Mouse (Mus musculus): ENCODE measurements around the gene Gabbr2. TPM values are rescaled to one million over a fixed set of nuclear protein-coding genes. Genes with fewer than 3 reads are reported as not detected.
A peak's percentile ranks its signal among the peaks of the same experiment; 100 is the strongest.

The Gabbr2 gene
- total RNA-seq, 2 experiments from 2014 or later, result 1.6 to 1.7 TPM

DNA sequence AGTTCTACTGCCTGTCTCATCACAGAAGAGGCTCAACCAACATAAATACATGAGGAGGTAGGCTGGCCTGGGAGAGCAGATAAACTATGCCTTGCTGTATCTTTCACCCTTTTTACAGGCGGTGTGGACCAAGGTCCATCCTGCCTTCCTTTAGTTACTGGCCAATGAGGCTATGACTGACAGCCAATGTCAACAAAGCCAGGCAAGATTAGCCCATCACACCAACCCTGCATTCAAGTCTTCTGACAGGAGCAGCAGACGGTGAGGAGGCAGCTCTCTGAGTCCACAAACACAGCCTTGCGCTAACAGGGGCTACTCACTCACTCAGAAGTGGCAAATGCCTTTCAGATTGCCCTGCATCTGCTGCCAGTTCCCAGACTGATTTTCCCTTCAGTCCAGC is 3.4 kb downstream of the Gabbr2 start:
- no peak for DNase-seq

DNA sequence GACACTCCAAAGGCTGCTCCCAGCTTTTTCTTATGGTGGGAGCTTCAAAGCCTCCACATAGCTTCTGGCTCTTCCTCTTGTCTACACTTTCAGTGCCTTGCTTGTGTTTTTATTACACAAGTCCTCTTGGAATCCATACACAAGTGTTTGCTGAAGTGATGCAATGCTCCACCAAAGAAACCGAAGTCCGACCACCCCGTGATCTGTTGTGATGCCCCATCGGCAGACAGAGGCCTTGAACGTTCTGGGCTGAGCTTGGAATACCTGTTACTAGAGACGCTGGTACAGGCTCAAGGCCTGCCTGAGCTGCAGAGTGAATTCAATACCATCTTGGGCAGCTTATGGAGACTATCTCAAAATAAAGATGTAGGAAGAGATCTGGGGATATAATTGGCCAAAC is 3.9 kb downstream of the Gabbr2 start:
- DNase-seq, result no peak

DNA sequence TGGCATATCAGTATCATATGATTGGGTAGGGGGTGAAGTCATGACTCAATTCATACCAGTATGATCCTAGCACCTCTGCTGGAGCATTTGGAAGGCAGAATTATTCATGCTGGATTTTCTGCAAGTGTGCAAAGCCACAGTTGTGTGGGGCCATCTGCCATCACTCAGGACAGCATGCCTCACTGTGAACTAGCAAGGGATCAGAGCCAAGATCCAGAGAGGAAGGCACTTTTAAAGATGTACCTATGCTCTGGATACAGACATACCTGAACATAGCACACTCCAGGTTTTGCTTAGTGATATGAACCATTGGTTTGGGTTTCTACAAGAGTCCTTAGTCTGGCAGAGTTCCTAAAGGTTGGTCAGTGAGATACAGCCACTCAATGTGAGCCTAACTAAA is 5.6 kb downstream of the Gabbr2 start:
- DNase-seq, result no peak

DNA sequence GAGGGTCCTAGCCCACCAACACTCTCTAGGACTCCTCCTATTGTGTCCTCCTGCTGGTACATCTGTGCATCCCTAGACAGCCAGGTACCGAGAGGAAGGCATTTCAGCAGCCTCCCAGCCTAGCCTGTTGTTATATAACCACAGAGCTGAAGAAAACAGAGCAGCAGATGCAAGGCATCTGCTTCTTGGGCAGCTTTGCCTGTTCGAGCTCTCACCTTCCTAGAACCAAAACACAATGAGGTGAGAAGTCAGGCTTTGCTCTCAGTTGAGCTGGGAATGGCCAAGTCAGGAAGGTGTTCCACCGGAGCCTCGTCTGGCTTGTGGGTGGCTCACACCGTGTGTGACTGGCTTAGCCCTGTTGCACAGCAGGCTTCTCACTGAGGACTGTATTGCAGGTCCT is 8.8 kb downstream of the Gabbr2 start:
- DNase-seq, result no peak

DNA sequence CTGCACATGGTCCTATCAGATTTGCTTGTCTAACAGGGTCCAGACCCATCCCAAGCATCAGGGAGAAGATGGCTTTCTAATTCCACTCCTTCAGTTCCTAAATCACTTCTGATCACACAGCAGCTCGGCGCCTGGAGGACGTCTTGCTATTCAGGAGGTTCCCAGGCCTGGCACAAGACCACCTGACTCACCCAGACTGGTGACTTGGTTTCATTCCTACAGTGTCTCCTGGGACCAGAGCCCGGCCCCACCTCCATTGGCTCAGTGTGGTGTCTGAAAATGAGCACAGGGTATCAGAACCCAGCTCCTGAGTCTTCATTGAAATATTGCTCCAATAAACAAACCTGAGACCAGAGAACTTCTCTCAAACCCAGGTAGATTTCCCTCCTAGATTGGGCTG is 9.6 kb downstream of the Gabbr2 start:
- DNase-seq, result no peak

DNA sequence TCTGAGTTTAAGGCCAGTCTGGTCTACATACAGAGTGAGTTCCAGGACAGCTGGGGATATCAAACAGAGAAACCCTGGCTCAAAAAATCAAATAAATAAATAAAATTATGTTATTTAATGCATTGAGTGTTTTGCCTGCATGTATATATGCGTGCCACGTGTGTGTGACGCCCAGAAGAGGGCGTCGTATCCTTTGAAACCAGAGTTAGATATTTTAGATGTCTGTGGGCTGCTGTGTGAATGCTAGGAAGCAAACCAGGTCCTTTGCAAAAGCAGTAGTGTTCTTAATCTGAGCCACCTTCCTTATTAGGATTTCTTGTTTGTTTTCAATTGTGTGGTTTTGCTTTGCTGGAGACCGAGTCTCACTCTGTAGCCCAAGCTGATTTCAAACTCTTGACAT is 13.3 kb downstream of the Gabbr2 start:
- no peak for DNase-seq

DNA sequence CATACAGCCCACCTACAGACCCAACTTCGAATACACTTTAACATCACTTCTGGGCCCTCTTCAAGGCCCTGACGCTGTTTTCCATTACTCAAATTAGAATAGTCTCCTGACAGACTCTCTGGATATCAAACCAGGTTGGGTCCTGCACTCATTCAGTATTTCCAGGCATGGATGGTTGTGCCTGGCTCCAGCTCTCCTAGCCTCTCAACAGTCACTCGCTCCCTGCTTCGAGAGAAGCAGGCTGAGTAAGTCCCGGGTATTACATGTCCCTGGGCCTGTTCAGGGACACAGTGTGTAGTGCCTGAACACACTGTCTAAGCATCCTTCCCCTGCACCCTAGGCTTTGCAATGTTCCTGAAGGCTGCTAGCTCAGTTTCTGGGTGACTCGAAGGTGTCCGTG is 14.5 kb downstream of the Gabbr2 start:
- no peak for DNase-seq

DNA sequence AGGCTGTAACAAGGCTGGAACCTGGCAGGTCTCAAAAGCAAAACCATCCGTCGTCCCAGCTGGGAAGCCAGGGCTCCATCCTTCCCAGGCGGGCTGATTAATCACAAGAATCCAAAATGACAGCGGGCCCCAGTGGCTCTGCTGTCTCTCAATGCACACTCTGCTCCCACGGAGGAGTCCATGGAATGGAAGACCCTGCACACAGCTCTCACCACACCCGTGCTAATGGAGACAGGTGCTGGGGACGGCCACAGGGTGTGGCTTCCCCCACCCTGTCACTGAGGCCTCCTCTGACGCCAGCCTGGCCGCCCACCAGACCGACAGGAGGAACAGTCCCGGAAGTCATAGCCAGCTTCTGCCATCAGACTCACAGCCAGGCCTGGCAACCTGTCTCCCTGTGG is 15.0 kb downstream of the Gabbr2 start:
- no peak for DNase-seq

DNA sequence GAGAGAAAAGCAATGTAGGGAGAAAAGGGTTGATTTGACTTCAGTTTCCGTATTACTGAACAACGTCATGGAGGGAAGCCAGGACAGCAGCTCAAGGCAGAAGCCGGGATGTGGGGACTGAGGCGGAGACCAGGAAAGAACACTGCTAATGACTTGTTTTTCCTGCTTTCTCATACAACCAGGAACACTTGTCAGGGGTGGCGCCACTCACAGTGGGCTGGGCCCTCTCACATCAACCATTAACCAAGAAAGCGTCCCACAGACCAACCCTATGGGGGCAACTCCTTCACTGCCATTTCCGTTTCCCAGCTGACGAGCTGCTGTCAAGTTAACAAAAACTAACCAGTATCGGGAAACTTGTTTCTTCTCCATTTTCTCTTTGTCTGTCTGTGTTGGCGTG is 18.4 kb downstream of the Gabbr2 start:
- no peak for DNase-seq

DNA sequence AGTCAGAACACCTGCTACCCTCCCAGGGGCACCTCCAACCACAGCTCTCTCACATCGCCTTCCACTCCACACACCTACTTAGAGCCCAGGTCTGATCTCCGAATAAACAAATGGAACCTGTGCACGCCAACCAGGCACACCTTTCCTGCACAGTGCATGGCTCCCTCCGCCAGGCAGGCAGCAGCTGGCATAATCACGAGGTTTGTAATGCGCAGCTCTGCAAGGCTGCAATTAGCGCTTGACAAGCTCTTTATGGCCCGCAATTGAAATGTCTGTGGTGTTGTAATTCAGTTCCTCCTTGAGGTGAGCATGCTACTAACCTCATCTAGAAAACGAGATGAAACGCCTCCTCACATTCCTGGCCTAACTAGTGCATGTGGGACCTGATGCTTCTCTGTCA is 23.7 kb downstream of the Gabbr2 start:
- DNase-seq, result no peak

DNA sequence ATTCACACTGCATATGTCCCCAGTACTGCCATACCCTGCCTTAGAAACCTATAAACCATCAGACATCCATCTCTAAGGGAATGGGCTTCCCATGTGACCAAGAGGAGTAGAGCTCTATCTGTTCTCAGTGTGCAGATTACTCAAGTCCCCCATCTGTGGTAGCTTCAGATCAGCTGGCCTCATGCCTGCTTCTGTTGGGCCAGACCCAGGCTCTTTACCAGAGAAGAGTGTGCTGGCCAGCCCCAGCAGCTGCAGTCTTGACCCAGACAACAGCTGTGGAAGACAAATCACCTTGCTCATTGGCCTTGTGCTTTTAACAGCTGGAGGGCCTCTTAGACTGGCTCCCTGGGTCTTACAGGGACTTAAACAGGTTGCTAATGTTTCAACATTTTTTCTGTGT is 25.1 kb downstream of the Gabbr2 start:
- no peak for DNase-seq

DNA sequence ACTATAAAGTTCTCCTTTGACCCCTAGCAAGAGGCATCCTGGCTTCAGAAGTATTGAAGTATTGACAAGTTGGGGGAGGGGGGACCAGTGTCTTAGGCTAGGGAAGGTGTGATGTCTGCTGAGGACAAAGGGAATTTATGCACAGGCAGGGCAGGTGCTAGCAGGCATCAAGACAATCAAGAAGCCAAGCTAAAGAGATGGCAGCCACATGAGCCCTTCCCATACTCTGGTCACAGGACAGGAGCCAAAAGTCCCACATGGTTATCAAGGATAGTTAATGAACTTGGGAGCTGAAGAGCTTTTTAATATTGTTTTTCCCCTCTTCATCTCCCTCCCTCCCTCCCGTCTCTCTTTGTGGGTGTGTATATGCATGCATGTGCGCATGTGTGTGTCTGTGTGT is 30.3 kb downstream of the Gabbr2 start:
- DNase-seq, result no peak

DNA sequence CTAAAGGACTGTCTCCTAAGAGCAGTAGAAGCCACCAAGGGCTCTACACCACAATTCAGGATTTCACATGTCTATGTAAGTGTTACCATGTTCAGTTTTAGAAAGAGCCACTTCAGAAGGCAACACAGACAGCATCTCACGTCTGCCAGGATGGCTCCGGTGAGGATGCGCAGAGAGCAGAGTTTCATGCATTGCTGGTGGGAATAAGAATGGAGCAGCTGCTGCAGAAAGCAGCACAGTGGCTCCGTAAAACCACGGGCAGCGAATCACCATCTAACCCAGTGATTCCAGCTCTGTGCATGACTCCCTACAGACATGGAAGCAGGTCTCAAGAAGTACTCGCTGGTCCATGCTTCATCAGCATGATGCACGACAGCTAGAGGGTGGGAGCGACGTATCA is 31.5 kb downstream of the Gabbr2 start:
- DNase-seq, result no peak

DNA sequence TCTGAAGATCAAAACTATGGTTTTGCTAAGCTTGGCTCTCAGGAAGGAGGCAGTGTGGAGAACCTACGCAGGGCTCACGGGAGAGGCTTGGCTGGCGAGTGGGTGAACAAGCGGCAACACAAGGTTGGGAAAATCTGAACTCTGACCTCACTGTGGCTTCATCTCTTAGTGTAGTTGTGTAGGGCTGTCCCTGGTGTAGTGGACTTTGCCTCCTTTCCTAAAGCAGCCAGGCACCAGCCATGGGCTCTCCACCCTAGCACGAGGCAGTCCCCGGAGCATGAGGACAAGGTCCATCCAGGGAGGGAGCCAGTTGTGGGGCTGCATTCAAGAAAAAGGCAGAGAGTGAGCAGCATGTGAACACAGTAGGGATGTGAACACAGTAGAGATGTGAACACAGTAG is 31.9 kb downstream of the Gabbr2 start:
- peak; percentile 4 for DNase-seq

DNA sequence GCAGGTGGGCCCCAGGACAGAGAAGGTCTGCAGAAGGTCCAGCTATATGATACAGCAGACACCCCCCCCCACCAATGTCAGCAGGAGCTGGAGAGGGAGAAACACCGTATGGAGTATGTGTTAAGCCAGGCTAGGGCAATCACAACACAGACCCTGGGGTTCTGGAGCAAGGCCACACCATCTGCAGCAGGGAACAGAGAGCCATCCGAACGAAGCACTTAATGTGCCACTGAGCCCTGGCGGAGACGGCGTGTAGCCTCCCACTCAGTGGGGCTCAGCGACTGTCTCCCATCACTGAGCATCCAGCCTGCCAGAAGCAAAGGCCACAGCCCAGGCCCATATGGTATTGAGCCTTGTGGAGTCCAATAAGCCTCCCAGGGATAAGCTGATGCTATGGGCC is 33.7 kb downstream of the Gabbr2 start:
- DNase-seq, result no peak

DNA sequence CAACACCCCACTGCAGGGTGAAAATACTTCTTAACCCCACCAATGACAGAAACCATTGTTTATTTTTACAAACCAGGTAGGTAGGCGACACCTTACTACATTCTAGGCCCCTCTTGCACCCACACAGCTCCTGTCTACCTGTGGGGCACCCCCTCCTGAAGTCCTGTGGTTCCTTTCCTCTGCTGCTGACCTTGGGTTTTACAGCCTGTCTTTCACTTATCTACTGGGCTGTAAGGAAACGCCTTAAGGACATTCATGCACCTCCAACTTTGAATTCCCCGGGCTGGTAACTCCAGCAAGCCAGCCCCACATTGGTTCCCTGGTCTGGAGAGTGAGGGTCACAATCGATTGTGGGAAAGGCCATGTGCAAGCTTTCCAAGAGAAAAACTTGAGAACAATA is 34.7 kb downstream of the Gabbr2 start:
- no peak for DNase-seq

DNA sequence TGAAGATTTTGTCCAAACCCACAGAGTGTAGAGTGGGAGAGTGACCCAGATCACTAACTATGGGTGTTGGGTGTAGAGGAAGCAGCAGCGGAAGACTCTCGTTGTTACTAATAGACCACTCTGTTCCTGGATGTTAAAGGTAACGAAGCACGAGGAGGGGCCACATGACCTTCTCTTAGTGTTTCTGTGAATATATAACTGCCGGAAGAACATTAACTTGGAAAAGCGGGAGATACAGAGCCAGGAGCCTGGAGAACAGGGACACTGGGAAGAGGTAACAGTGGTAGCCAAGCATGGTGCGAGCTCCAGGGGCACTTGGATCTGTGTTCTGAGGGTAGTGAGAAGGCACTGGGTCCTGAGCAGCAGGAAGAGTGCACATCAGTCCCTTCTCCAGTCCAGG is 38.7 kb downstream of the Gabbr2 start:
- no peak for DNase-seq

DNA sequence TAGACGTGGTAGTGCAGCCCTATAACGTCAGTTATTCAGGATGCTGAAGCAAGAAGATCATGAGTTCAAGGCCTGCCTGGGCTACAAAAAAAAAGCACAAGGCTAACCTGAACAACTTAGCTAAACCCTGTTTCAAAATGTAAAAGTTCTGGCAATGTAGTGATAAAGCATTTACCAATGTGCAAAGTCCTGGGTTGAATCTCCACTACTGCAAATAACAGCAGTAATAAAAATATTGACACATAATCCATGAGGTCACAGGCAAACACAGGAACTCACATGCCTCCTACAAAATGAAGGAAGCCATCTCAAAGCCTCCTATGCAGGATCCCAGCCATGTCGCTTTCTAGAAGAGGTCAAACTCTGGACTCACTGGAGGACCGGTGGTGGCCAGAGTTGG is 39.1 kb downstream of the Gabbr2 start:
- DNase-seq, result no peak

DNA sequence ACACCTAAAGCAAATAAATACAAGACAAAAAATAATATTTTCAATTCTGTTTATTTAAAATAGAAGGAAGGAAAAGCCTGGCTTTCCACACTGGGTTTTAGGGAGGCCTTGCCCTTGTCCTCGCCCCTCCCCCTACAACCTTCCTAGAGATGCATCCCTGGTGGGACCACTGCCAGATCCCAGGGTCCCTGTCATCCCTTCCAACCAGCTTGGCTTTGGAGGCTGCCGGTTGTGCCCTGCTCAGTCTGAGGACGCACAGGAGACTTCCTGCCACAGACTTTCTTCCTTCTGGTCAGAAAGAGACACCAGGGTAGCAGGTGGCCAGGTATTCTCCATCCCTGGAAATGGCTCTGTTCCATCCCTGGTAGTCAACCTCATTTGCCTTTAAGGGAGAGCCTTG is 57.4 kb downstream of the Gabbr2 start:
- no peak for DNase-seq

DNA sequence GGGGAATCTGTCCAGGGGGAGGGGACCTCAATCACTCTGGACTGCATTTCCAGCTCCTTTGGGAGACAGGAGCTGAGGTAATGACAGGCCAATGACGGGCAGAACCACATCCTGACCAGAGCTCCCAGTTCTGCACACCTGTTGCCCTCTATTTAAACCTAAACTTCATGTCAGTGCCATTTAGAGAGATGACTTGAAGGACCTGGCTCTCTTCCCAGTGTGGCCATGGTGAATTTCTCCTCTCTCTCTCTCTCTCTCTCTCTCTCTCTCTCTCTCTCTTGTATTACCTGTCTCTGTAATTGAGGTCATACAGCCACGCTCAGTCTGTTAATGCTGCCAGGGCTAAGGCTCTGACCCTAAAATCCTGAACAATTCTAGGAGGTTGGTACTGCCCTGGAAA is 58.1 kb downstream of the Gabbr2 start:
- DNase-seq, result no peak

DNA sequence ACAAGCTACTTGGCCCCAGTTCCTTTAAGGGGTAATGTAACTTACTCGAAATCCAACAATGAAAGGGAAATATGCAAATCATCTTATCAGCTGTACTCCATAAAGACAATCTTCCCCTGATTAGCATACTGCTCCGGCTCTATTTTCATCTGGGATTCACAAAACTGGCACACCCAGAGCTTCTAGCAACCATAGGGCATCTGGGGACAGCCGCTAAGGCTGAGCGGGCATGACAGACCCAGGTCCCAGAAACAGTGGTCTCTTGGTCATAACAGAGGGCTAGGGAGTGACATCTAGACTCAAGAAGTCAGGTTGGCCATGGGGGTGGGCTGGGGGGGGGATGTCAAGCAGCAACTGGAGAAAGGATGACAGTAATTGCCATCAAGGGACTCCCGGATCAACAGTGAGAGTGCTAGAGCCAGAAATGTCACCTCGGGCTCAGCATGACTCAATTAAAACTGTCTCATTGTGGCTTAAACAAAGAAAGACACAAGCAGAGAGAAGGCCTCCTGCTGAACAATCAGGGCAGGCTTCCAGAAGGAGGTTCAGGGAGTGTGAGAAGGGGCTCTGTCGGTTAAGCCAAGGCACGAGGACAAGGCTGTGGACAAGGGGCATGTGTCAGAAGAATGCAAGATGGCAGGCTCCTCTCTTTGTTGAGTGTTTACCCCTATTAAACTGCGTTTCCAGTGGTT is 59.8 kb downstream of the Gabbr2 start:
- DNase-seq, result no peak

DNA sequence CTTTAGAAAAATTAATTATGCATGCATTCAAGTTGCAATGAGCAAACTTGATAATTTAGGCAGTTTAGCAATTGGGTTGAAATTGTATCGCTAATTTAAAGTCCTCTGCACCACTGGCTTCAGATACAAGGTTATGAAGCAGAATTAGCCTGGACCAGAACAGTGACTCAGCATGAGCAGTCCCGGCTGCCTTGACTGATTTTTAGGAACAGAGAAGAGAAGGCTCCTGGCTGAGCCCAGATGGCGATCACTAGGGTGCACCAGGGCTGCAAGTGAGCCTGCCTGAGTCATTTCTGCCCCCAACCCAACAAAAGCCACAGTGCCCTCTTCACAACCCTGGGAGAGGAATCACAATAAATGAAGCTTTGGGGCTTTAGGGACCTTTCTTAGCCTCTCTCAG is 63.6 kb downstream of the Gabbr2 start:
- DNase-seq, result peak; percentile 16

DNA sequence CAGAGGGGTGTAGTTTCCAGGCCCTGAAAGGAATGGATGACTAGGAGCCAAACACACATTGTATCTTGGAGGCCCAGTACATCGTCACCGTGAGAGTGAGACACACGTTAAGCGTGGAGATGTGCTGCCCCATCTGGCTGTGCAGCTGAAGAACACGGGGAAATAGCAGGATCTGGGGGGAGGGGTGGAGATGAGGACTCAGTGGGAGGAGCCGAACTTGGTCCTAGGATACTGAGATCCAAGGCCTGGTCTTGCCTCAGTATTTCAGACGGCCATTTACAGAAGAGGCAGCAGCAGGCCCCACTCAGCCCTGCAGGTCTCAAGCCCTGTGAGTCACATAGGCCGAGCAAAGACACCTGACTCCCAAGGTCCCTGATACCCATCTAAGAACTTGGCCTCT is 72.5 kb downstream of the Gabbr2 start:
- DNase-seq, result no peak

DNA sequence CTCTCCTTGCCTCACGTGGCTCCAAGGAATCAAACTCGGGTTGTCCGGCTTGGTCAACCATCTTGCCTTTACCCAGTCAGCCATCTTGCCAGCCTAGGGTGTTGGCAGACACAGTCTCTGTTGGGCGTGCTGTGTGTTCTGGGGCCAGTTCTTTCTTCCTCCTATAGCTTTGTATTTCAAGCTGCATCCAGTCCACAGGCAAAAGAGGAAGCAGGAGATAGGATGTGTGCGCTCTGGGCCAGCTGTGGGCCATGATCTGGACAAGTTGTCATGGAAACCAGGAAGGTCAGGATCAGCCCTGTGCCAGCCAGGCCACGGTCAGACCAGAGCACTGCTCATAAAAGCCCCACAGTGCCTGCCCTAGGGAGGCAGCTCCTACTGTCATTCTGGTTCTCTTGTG is 74.9 kb downstream of the Gabbr2 start:
- no peak for DNase-seq

DNA sequence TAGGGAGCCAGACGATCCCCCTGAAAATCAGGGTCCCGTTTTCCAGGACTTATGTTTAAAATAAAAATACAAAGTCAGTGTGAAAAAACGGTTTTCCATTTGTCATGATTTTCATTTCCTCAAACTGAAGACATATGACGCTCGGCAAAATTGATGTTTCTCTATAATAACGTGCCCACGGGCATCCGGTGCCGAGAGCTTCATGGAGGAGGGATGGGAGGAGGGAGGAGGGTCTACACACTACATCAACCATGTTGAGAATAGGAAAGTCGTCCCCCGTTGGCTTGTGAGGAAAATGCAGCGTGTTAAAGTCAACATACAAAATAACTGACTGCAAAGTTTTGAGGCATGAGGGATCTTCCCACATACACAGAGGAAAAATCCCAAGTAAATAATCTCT is 75.7 kb downstream of the Gabbr2 start:
- no peak for DNase-seq
